Mouse (Mus musculus): ENCODE data around the gene Cacna2d3. TPM values are rescaled to one million over a fixed set of nuclear protein-coding genes. Genes with fewer than 3 reads are reported as not detected.

Cacna2d3 gene
- polyA plus RNA-seq, 1 experiment, result 4.6 TPM

- Histone ChIP-seq H3K27ac (ENCODE audit: control insufficient read depth, insufficient read depth, low read depth, low read length) (no peak overlapping the region), H3K4me1 (ENCODE audit: control insufficient read depth, insufficient read depth, low read length) (no peaks in the 10 kb centered on the region), H3K27me3 (ENCODE audit: control insufficient read depth, insufficient read depth, low read length) (no peaks in the 10 kb centered on the region), H3K36me3 (ENCODE audit: control insufficient read depth, insufficient read depth, low read length) (no peaks in the 10 kb centered on the region), H3K4me3 (ENCODE audit: control insufficient read depth, low read depth, low read length) (no peak overlapping the region)
- TF ChIP-seq CTCF (IDR thresholded peaks at IDR 0.05; ENCODE audit: control insufficient read depth, insufficient read depth, insufficient replicate concordance, low read depth, low read length), result no peak
- TF ChIP-seq POLR2A (IDR thresholded peaks at IDR 0.05; ENCODE audit: control insufficient read depth, low read depth, low read length), result no peak
These were observed 691.7 kb downstream of the Cacna2d3 start for GRCm38 (mm10) chr14:29029896-29030420.

GRCm38 (mm10) chr14:29029107-29029469 is 692.6 kb downstream of the Cacna2d3 start:
- H3K27ac ChIP-seq (ENCODE audit: control insufficient read depth, insufficient read depth, low read depth, low read length), result no peak overlapping the region

GRCm38 (mm10) chr14:29028391-29029106 is 693.1 kb downstream of the Cacna2d3 start:
- no peak overlapping the region for H3K4me3 ChIP-seq (ENCODE audit: control insufficient read depth, low read depth, low read length)
- H3K27me3 ChIP-seq (ENCODE audit: control insufficient read depth, insufficient read depth, low read length), result no peaks in the 10 kb centered on the region
- H3K4me1 ChIP-seq (ENCODE audit: control insufficient read depth, insufficient read depth, low read length), result no peaks in the 10 kb centered on the region
- H3K36me3 ChIP-seq (ENCODE audit: control insufficient read depth, insufficient read depth, low read length), result no peaks in the 10 kb centered on the region
- TF ChIP-seq POLR2A (IDR thresholded peaks at IDR 0.05; ENCODE audit: control insufficient read depth, low read depth, low read length), result no peak
- TF ChIP-seq CTCF (IDR thresholded peaks at IDR 0.05; ENCODE audit: control insufficient read depth, insufficient read depth, insufficient replicate concordance, low read depth, low read length), result no peak
- no peak overlapping the region for H3K27ac ChIP-seq (ENCODE audit: control insufficient read depth, insufficient read depth, low read depth, low read length)

More at GRCm38 (mm10) chr14:29029107-29029469, 692.6 kb downstream of the Cacna2d3 start:
- H3K27me3 ChIP-seq (ENCODE audit: control insufficient read depth, insufficient read depth, low read length), result no peaks in the 10 kb centered on the region
- H3K36me3 ChIP-seq (ENCODE audit: control insufficient read depth, insufficient read depth, low read length), result no peaks in the 10 kb centered on the region
- no peak overlapping the region for H3K4me3 ChIP-seq (ENCODE audit: control insufficient read depth, low read depth, low read length)
- H3K4me1 ChIP-seq (ENCODE audit: control insufficient read depth, insufficient read depth, low read length), result no peaks in the 10 kb centered on the region
- TF ChIP-seq CTCF (IDR thresholded peaks at IDR 0.05; ENCODE audit: control insufficient read depth, insufficient read depth, insufficient replicate concordance, low read depth, low read length) (no peak), POLR2A (IDR thresholded peaks at IDR 0.05; ENCODE audit: control insufficient read depth, low read depth, low read length) (no peak)

DNA sequence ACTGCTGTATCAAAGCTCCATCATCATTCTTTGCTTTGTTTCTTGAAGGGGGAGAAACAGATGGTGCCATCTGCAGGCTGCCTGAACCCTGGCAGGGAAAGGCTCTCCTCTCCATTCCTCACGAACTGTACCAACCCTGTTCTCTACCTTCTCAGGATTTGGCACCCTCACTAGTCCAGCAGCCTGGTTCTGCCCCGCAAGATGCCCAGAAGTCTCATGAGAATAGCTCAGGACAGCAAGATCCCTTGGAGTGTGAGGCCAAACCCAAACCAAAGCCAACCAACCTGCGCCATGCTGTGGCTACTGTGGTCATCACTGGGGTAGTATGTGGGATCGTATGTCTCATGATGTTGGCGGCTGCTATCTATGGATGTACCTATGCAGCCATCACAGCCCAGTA is 694.4 kb downstream of the Cacna2d3 start:
- H3K36me3 ChIP-seq (ENCODE audit: control insufficient read depth, insufficient read depth, low read length), result no peaks in the 10 kb centered on the region
- H3K27me3 ChIP-seq (ENCODE audit: control insufficient read depth, insufficient read depth, low read length), result no peaks in the 10 kb centered on the region
- H3K27ac ChIP-seq (ENCODE audit: control insufficient read depth, insufficient read depth, low read depth, low read length), result no peak overlapping the region
- H3K4me1 ChIP-seq (ENCODE audit: control insufficient read depth, insufficient read depth, low read length), result no peaks in the 10 kb centered on the region
- TF ChIP-seq CTCF (IDR thresholded peaks at IDR 0.05; ENCODE audit: control insufficient read depth, insufficient read depth, insufficient replicate concordance, low read depth, low read length), result no peak
- TF ChIP-seq POLR2A (IDR thresholded peaks at IDR 0.05; ENCODE audit: control insufficient read depth, low read depth, low read length), result no peak
- H3K4me3 ChIP-seq (ENCODE audit: control insufficient read depth, low read depth, low read length), result no peak overlapping the region

DNA sequence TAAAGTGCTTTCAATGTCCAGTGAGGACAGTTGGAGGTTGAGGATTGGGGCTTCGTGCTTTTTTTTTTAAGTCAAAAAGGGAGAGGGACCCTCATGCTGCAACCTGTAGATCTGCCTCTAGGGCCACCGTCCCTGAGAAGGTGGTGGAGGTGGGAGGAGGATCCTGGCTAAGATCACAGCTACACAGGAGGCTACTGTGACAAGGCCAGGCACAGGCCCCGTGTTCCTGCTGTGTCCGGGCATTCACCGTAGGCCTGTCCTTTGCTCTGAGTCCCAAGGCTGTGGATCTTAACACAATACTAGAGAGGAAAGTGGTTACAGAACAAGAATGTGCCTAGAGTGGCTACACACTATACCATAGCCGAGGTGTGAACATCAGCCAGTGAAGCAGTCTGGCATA is 696.3 kb downstream of the Cacna2d3 start:
- H3K4me1 ChIP-seq (ENCODE audit: control insufficient read depth, insufficient read depth, low read length), result no peaks in the 10 kb centered on the region
- H3K27ac ChIP-seq (ENCODE audit: control insufficient read depth, insufficient read depth, low read depth, low read length), result no peak overlapping the region
- TF ChIP-seq CTCF (IDR thresholded peaks at IDR 0.05; ENCODE audit: control insufficient read depth, insufficient read depth, insufficient replicate concordance, low read depth, low read length), result no peak
- no peak for TF ChIP-seq POLR2A (IDR thresholded peaks at IDR 0.05; ENCODE audit: control insufficient read depth, low read depth, low read length)
- no peaks in the 10 kb centered on the region for H3K27me3 ChIP-seq (ENCODE audit: control insufficient read depth, insufficient read depth, low read length)
- no peaks in the 10 kb centered on the region for H3K36me3 ChIP-seq (ENCODE audit: control insufficient read depth, insufficient read depth, low read length)
- H3K4me3 ChIP-seq (ENCODE audit: control insufficient read depth, low read depth, low read length), result no peak overlapping the region

DNA sequence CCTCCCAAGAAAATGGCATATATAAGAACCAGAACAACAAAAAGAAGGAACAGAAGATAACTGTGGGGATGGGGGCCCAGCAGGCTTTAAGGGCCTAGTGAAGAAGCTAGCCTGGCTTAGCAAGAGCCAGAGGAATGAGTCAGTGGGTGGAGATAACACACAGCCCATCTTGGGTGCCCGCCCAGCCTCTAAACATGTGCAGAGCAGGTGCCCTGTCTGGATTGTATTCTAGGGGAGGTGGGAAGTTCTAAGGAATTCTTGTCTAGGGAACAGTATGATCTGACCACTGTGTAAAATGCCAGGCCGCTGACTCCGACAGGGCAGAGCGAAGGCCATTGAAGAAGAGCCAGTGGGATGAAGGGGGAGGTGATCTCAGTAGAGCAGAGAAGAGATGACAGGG is 698.4 kb downstream of the Cacna2d3 start:
- Histone ChIP-seq H3K4me1 (ENCODE audit: control insufficient read depth, insufficient read depth, low read length) (no peaks in the 10 kb centered on the region), H3K4me3 (ENCODE audit: control insufficient read depth, low read depth, low read length) (no peak overlapping the region), H3K27me3 (ENCODE audit: control insufficient read depth, insufficient read depth, low read length) (no peaks in the 10 kb centered on the region), H3K27ac (ENCODE audit: control insufficient read depth, insufficient read depth, low read depth, low read length) (no peak overlapping the region), H3K36me3 (ENCODE audit: control insufficient read depth, insufficient read depth, low read length) (no peaks in the 10 kb centered on the region)
- TF ChIP-seq POLR2A (IDR thresholded peaks at IDR 0.05; ENCODE audit: control insufficient read depth, low read depth, low read length) (no peak), CTCF (IDR thresholded peaks at IDR 0.05; ENCODE audit: control insufficient read depth, insufficient read depth, insufficient replicate concordance, low read depth, low read length) (no peak)

GRCm38 (mm10) chr14:29021295-29021694 is 700.4 kb downstream of the Cacna2d3 start:
- no peaks in the 10 kb centered on the region for H3K27me3 ChIP-seq (ENCODE audit: control insufficient read depth, insufficient read depth, low read length)
- no peaks in the 10 kb centered on the region for H3K4me1 ChIP-seq (ENCODE audit: control insufficient read depth, insufficient read depth, low read length)
- H3K36me3 ChIP-seq (ENCODE audit: control insufficient read depth, insufficient read depth, low read length), result no peaks in the 10 kb centered on the region
- TF ChIP-seq POLR2A (IDR thresholded peaks at IDR 0.05; ENCODE audit: control insufficient read depth, low read depth, low read length), result no peak
- no peak for TF ChIP-seq CTCF (IDR thresholded peaks at IDR 0.05; ENCODE audit: control insufficient read depth, insufficient read depth, insufficient replicate concordance, low read depth, low read length)
- no peak overlapping the region for H3K27ac ChIP-seq (ENCODE audit: control insufficient read depth, insufficient read depth, low read depth, low read length)
- no peak overlapping the region for H3K4me3 ChIP-seq (ENCODE audit: control insufficient read depth, low read depth, low read length)

All from testis, adult 2 months (tissue).